Mouse (Mus musculus) layer of hippocampus, adult 9-11 months (tissue): Measurements from ENCODE around the gene Lrp1.

Source experiments
- DNase-seq: peaks from one replicate; pipeline ENCODE4 v3.0.0; 2022

Lrp1 gene

GRCm38 (mm10) chr10:127516576-127517260 lies 104.2 kb downstream of the Lrp1 start:
- no peak for DNase-seq

GRCm38 (mm10) chr10:127515983-127516459 lies 104.9 kb downstream of the Lrp1 start:
- DNase-seq: no peak

- no peak for DNase-seq
These were observed 105.5 kb downstream of the Lrp1 start for GRCm38 (mm10) chr10:127515271-127515982.

- DNase-seq: no peak
These were observed 106.2 kb downstream of the Lrp1 start, which contains the start of gene Ndufa4l2 for GRCm38 (mm10) chr10:127514764-127515163. Gene Ndufa4l2 (plus strand): TSS chr10:127514967.

- DNase-seq: no peak
These were observed 106.7 kb downstream of the Lrp1 start for GRCm38 (mm10) chr10:127514111-127514698.

GRCm38 (mm10) chr10:127513501-127514091 lies 107.4 kb downstream of the Lrp1 start:
- DNase-seq: no peak

GRCm38 (mm10) chr10:127512813-127513212 lies 108.1 kb downstream of the Lrp1 start:
- peak; percentile 91 for DNase-seq

GRCm38 (mm10) chr10:127512307-127512666 lies 108.7 kb downstream of the Lrp1 start:
- no peak for DNase-seq

- peak; percentile 93 for DNase-seq
These were observed 109.2 kb downstream of the Lrp1 start for GRCm38 (mm10) chr10:127511634-127512306.

GRCm38 (mm10) chr10:127510895-127511617 lies 109.9 kb downstream of the Lrp1 start:
- DNase-seq: no peak

- DNase-seq: peak; percentile 52
These were observed 110.9 kb downstream of the Lrp1 start for GRCm38 (mm10) chr10:127509837-127510701.

- DNase-seq: peak; percentile 78
These were observed 111.7 kb downstream of the Lrp1 start for GRCm38 (mm10) chr10:127509051-127509836.

- peak; percentile 68 for DNase-seq
These were observed 112.7 kb downstream of the Lrp1 start for GRCm38 (mm10) chr10:127508239-127508638.

GRCm38 (mm10) chr10:127500894-127501893 lies 119.8 kb downstream of the Lrp1 start, which contains the start of gene Stac3:
Gene Stac3 (plus strand): TSS chr10:127501686.
- DNase-seq: no peak

- DNase-seq: no peak
These were observed 120.9 kb downstream of the Lrp1 start for GRCm38 (mm10) chr10:127500042-127500441.

- DNase-seq: no peak
These were observed 121.4 kb downstream of the Lrp1 start for GRCm38 (mm10) chr10:127499516-127499915.

GRCm38 (mm10) chr10:127496156-127496555 lies 124.8 kb downstream of the Lrp1 start:
- DNase-seq: no peak

- no peak for DNase-seq
These were observed 128.8 kb downstream of the Lrp1 start for GRCm38 (mm10) chr10:127492118-127492517.

- DNase-seq: no peak
These were observed 129.8 kb downstream of the Lrp1 start for GRCm38 (mm10) chr10:127491128-127491512.
